Mouse (Mus musculus): ENCODE data around the gene Iqcj.

DNA sequence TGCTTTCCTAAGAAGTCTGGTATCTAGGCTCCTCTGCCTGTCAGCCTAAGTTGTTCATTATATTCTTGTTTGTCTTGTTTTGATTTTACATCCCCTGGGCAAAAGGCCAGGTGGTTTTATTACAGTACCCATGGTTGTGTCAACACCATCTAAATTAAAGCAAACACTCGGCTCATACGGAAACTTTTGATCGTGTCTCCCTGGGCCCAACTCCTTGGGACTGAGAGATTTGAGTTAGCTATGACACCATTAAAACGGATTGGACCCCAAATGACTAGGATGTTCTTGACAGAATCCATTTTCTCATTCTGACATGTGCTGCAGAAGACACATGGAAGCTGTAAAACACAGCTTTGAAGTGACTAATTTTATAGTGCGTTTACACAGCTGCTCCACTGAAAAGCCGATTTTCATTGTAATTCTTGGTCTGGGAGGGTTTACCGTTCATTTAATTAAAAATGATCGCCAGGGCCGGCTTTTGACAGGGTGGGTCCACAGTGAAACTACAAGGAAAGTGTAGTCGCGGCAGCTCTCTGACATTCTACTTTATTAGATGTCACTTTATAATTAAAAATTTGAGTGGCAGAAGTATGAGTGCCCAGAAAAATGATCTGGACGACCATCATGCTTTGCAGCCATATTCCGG, 24.5 kb upstream of the Iqcj start:
- TF ChIP-seq EP300 (IDR thresholded peaks at IDR 0.05; ENCODE audit: low read depth) (no peak), CTCF (IDR thresholded peaks at IDR 0.05; ENCODE audit: low read depth) (no peak)
